Mouse (Mus musculus): Measurements from ENCODE around the gene Bcan.

DNA sequence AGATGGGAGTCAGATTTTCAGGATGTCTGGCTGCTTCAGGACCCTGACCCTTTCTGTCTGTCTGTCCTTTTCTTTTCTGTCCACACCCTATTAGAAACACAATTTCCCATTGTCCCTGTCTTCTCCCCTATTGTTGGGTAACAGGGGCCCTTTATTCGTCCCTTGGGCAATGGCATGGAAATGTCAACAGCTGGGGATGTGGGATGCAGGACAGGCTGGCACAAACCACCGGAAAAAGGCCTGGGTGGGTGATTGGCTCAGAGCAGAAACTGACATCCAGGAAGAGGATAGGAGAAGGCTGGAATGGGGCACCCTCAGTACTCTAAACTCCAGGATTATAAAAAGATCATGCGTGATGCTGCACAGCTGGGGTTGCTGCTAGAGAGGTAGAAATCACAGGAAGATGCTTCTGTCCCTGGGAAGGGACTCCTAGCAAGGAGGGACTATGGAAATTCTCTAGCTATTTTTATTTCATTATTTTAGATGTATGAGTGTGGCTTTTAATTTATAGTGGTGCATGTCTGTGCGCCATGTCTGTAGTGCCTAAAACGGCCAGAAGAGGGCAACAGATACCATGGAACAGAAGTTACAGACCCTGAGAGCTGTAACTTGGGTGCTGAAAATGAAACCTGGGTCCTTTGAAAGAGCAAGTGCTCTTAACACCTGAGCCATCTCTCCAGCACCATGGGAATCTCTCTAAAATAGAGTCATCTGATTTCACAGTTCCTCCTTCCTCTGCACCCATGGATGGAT, 27.6 kb upstream of the Bcan start, which contains the start of gene Hapln2:
- TF ChIP-seq E2F4 (IDR thresholded peaks at IDR 0.05; ENCODE audit: insufficient read depth) (no peak), POLR2A (IDR thresholded peaks at IDR 0.05; ENCODE audit: insufficient read length, low read depth) (no peak), TCF12 (IDR thresholded peaks at IDR 0.05; ENCODE audit: insufficient read depth, poor library complexity, severe bottlenecking) (no peak), TCF3 (IDR thresholded peaks at IDR 0.05; ENCODE audit: insufficient read length, low read depth) (no peak), MYOD1 (IDR thresholded peaks at IDR 0.05; ENCODE audit: control insufficient read depth in 1 of 3, insufficient read length in 2 of 3, low read depth in 2 of 3) (no peak), POLR2AphosphoS2 (IDR thresholded peaks at IDR 0.05; ENCODE audit: insufficient read length, low read depth) (no peak)
